Mouse (Mus musculus) v-Abl transformed pro-B cells (cell line): ENCODE results near the gene Slc35b2.

Experiments used
- in situ Hi-C, 2 experiments: fragments of 400-800 bp; cut with MboI; formaldehyde crosslinking; loops; one replicate each; pipeline ENCODE4 v1.15.1; 2025; ENCODE audit not compliant: unreplicated experiment in 2 of 2

Slc35b2 gene

GRCm38 (mm10) chr17:45563655-45564530, at the start of gene Slc35b2:
TSS of gene Slc35b2 (plus strand) at chr17:45563874.
- in situ Hi-C loops = loop anchor here in 1 of 2 experiments (25.0 kb wide), 1 partner anchor 473 kb away; the partner anchor contains the start of gene Vegfa

GRCm38 (mm10) chr17:45515204-45515726, 48.4 kb upstream of the Slc35b2 start:
- in situ Hi-C loops = loop anchor here in 1 of 2 experiments (5.0 kb wide), 1 partner anchor 37 kb away; no protein-coding TSS in a partner anchor

- in situ Hi-C loops = loop anchor here in 1 of 2 experiments (5.0 kb wide), 1 partner anchor 36 kb away; no protein-coding TSS in a partner anchor
These were observed 47.9 kb upstream of the Slc35b2 start for GRCm38 (mm10) chr17:45515806-45516205.

GRCm38 (mm10) chr17:45516488-45516887, 47.2 kb upstream of the Slc35b2 start:
- in situ Hi-C loops = loop anchor here in 1 of 2 experiments (5.0 kb wide), 1 partner anchor 36 kb away; no protein-coding TSS in a partner anchor

GRCm38 (mm10) chr17:45517135-45517534, 46.5 kb upstream of the Slc35b2 start:
- in situ Hi-C loops = loop anchor here in 1 of 2 experiments (5.0 kb wide), 1 partner anchor 35 kb away; no protein-coding TSS in a partner anchor

GRCm38 (mm10) chr17:45517549-45518215, 46.0 kb upstream of the Slc35b2 start:
- in situ Hi-C loops = loop anchor here in 1 of 2 experiments (5.0 kb wide), 1 partner anchor 35 kb away; no protein-coding TSS in a partner anchor

GRCm38 (mm10) chr17:45518766-45519475, 44.8 kb upstream of the Slc35b2 start:
- in situ Hi-C loops = loop anchor here in 1 of 2 experiments (5.0 kb wide), 1 partner anchor 33 kb away; no protein-coding TSS in a partner anchor

GRCm38 (mm10) chr17:45520136-45520535, 43.5 kb upstream of the Slc35b2 start:
- in situ Hi-C loops = no loop called here

GRCm38 (mm10) chr17:45523263-45523662, 40.4 kb upstream of the Slc35b2 start, which contains the start of gene Tcte1:
TSS of gene Tcte1 (plus strand) at chr17:45523434.
- in situ Hi-C loops = no loop called here

GRCm38 (mm10) chr17:45524961-45525360, 38.7 kb upstream of the Slc35b2 start:
- in situ Hi-C loops = no loop called here

GRCm38 (mm10) chr17:45526571-45526970, 37.1 kb upstream of the Slc35b2 start:
- in situ Hi-C loops = no loop called here

GRCm38 (mm10) chr17:45530346-45530782, 33.3 kb upstream of the Slc35b2 start:
- in situ Hi-C loops = no loop called here

GRCm38 (mm10) chr17:45532896-45533295, 30.8 kb upstream of the Slc35b2 start:
- in situ Hi-C loops = no loop called here

GRCm38 (mm10) chr17:45536264-45536663, 27.4 kb upstream of the Slc35b2 start:
- in situ Hi-C loops = no loop called here

GRCm38 (mm10) chr17:45538394-45538793, 25.3 kb upstream of the Slc35b2 start:
- in situ Hi-C loops = no loop called here

- in situ Hi-C loops = no loop called here
These were observed 24.0 kb upstream of the Slc35b2 start for GRCm38 (mm10) chr17:45539664-45540063.

- in situ Hi-C loops = no loop called here
These were observed 21.5 kb upstream of the Slc35b2 start for GRCm38 (mm10) chr17:45542129-45542528.

GRCm38 (mm10) chr17:45542705-45543104, 21.0 kb upstream of the Slc35b2 start:
- in situ Hi-C loops = no loop called here

- in situ Hi-C loops = no loop called here
These were observed 20.6 kb upstream of the Slc35b2 start for GRCm38 (mm10) chr17:45543115-45543514.
